Mouse (Mus musculus): Measurements from ENCODE around the gene Mrto4. TPM values are rescaled to one million over a fixed set of nuclear protein-coding genes. Genes with fewer than 3 reads are reported as not detected.
"Not testable (repeated sequence)": the region's sequence is repeated elsewhere in the genome, so short reads cannot be mapped to it uniquely, and the experiment has no call there.

Mrto4 gene
- 82.7 and 84.5 TPM in 2 replicates for polyA plus RNA-seq (2015; fragmentation: Nextera tagmentation; extraction: Ambion mirVana)

- Histone ChIP-seq H3K9me3 (ENCODE audit: control insufficient read depth, low read length) (no peaks in the 10 kb centered on the region), H3K4me3 (ENCODE audit: low read length) (peak within 1 kb of the TSS; percentile 86), H3K4me2 (ENCODE audit: low read length) (peak within 1 kb of the TSS; percentile 97), H3K36me3 (ENCODE audit: control insufficient read depth, insufficient read depth, low read length) (peaks cover 12% of the 10 kb centered on the region), H3K9ac (ENCODE audit: low read depth, low read length) (peak within 1 kb of the TSS; percentile 98), H3K27ac (ENCODE audit: low read depth, low read length) (peak within 1 kb of the TSS; percentile 98), H3K4me1 (ENCODE audit: control insufficient read depth, insufficient read depth, low read depth, low read length) (peaks cover 19% of the 10 kb centered on the region), H3K27me3 (replicated peaks; ENCODE audit: control insufficient read depth, insufficient read depth, low read length) (no peaks in the 10 kb centered on the region)
- peak; percentile 97 for ATAC-seq
- under 1% methylated on average over 60 of the region's 64 CpGs for WGBS
Observed at GRCm38 (mm10) chr4:139351931-139352711, at the start of gene Mrto4, which contains the start of the genes Emc1 and Ubr4. Gene Mrto4, minus strand, starts transcription at chr4:139352576. Gene Emc1, plus strand, starts transcription at chr4:139352587. Gene Ubr4, plus strand, starts transcription at chr4:139352609.

- Histone ChIP-seq H3K27ac (ENCODE audit: low read depth, low read length) (no peak overlapping the region), H3K9ac (ENCODE audit: low read depth, low read length) (no peak overlapping the region), H3K4me3 (ENCODE audit: low read length) (no peak overlapping the region), H3K9me3 (ENCODE audit: control insufficient read depth, low read length) (no peaks in the 10 kb centered on the region), H3K27me3 (replicated peaks; ENCODE audit: control insufficient read depth, insufficient read depth, low read length) (no peaks in the 10 kb centered on the region), H3K36me3 (ENCODE audit: control insufficient read depth, insufficient read depth, low read length) (peaks cover 48% of the 10 kb centered on the region), H3K4me2 (ENCODE audit: low read length) (no peak overlapping the region), H3K4me1 (ENCODE audit: control insufficient read depth, insufficient read depth, low read depth, low read length) (no peaks in the 10 kb centered on the region)
- no peak for ATAC-seq
- 86% methylated on average over 5 of the region's 5 CpGs for WGBS
Observed at GRCm38 (mm10) chr4:139400487-139400886, 48.1 kb upstream of the Mrto4 start.

GRCm38 (mm10) chr4:139395431-139395830, 43.1 kb upstream of the Mrto4 start:
- H3K9ac ChIP-seq (ENCODE audit: low read depth, low read length): no peak overlapping the region
- no peak overlapping the region for H3K4me2 ChIP-seq (ENCODE audit: low read length)
- peaks cover 69% of the 10 kb centered on the region for H3K36me3 ChIP-seq (ENCODE audit: control insufficient read depth, insufficient read depth, low read length)
- ATAC-seq: no peak
- H3K4me3 ChIP-seq (ENCODE audit: low read length): no peak overlapping the region
- H3K27ac ChIP-seq (ENCODE audit: low read depth, low read length): no peak overlapping the region
- no peaks in the 10 kb centered on the region for H3K27me3 ChIP-seq (replicated peaks; ENCODE audit: control insufficient read depth, insufficient read depth, low read length)
- H3K4me1 ChIP-seq (ENCODE audit: control insufficient read depth, insufficient read depth, low read depth, low read length): no peaks in the 10 kb centered on the region
- WGBS: 85% methylated on average over 2 of the region's 2 CpGs
- no peaks in the 10 kb centered on the region for H3K9me3 ChIP-seq (ENCODE audit: control insufficient read depth, low read length)

- H3K4me2 ChIP-seq (ENCODE audit: low read length): no peak overlapping the region
- H3K9me3 ChIP-seq (ENCODE audit: control insufficient read depth, low read length): no peaks in the 10 kb centered on the region
- no peaks in the 10 kb centered on the region for H3K27me3 ChIP-seq (replicated peaks; ENCODE audit: control insufficient read depth, insufficient read depth, low read length)
- ATAC-seq: no peak
- 91% methylated on average over 4 of the region's 4 CpGs for WGBS
- no peak overlapping the region for H3K27ac ChIP-seq (ENCODE audit: low read depth, low read length)
- H3K36me3 ChIP-seq (ENCODE audit: control insufficient read depth, insufficient read depth, low read length): peaks cover 33% of the 10 kb centered on the region
- H3K9ac ChIP-seq (ENCODE audit: low read depth, low read length): no peak overlapping the region
- no peaks in the 10 kb centered on the region for H3K4me1 ChIP-seq (ENCODE audit: control insufficient read depth, insufficient read depth, low read depth, low read length)
- H3K4me3 ChIP-seq (ENCODE audit: low read length): no peak overlapping the region
Observed at GRCm38 (mm10) chr4:139389557-139389956, 37.2 kb upstream of the Mrto4 start.

GRCm38 (mm10) chr4:139386869-139387319, 34.5 kb upstream of the Mrto4 start:
- no peak overlapping the region for H3K9ac ChIP-seq (ENCODE audit: low read depth, low read length)
- no peaks in the 10 kb centered on the region for H3K9me3 ChIP-seq (ENCODE audit: control insufficient read depth, low read length)
- peaks cover 6% of the 10 kb centered on the region for H3K4me1 ChIP-seq (ENCODE audit: control insufficient read depth, insufficient read depth, low read depth, low read length)
- H3K4me3 ChIP-seq (ENCODE audit: low read length): no peak overlapping the region
- H3K27ac ChIP-seq (ENCODE audit: low read depth, low read length): no peak overlapping the region
- H3K27me3 ChIP-seq (replicated peaks; ENCODE audit: control insufficient read depth, insufficient read depth, low read length): no peaks in the 10 kb centered on the region
- 61% methylated on average over 6 of the region's 6 CpGs for WGBS
- H3K36me3 ChIP-seq (ENCODE audit: control insufficient read depth, insufficient read depth, low read length): peaks cover 13% of the 10 kb centered on the region
- ATAC-seq: no peak
- no peak overlapping the region for H3K4me2 ChIP-seq (ENCODE audit: low read length)

GRCm38 (mm10) chr4:139385841-139386240, 33.5 kb upstream of the Mrto4 start:
- H3K4me2 ChIP-seq (ENCODE audit: low read length); H3K9me3 ChIP-seq (ENCODE audit: control insufficient read depth, low read length): not testable (repeated sequence)
- WGBS: 89% methylated on average over 5 of the region's 5 CpGs

GRCm38 (mm10) chr4:139382231-139382630, 29.9 kb upstream of the Mrto4 start:
- no peak for ATAC-seq
- Histone ChIP-seq H3K4me3 (ENCODE audit: low read length) (no peak overlapping the region), H3K9ac (ENCODE audit: low read depth, low read length) (no peak overlapping the region), H3K4me2 (ENCODE audit: low read length) (peak overlapping the region; percentile 84; the same call in 1 of the 2 replicates), H3K27ac (ENCODE audit: low read depth, low read length) (no peak overlapping the region), H3K9me3 (ENCODE audit: control insufficient read depth, low read length) (no peaks in the 10 kb centered on the region), H3K36me3 (ENCODE audit: control insufficient read depth, insufficient read depth, low read length) (no peaks in the 10 kb centered on the region; the same call in 1 of the 2 replicates), H3K27me3 (replicated peaks; ENCODE audit: control insufficient read depth, insufficient read depth, low read length) (no peaks in the 10 kb centered on the region), H3K4me1 (ENCODE audit: control insufficient read depth, insufficient read depth, low read depth, low read length) (peaks cover 18% of the 10 kb centered on the region)
- 82% methylated on average over 7 of the region's 7 CpGs for WGBS

More at GRCm38 (mm10) chr4:139385841-139386240, 33.5 kb upstream of the Mrto4 start:
- not testable (repeated sequence) for ATAC-seq; H3K9ac ChIP-seq (ENCODE audit: low read depth, low read length); H3K27me3 ChIP-seq (replicated peaks; ENCODE audit: control insufficient read depth, insufficient read depth, low read length); H3K36me3 ChIP-seq (ENCODE audit: control insufficient read depth, insufficient read depth, low read length); H3K4me3 ChIP-seq (ENCODE audit: low read length); H3K27ac ChIP-seq (ENCODE audit: low read depth, low read length)
- peaks cover 13% of the 10 kb centered on the region for H3K4me1 ChIP-seq (ENCODE audit: control insufficient read depth, insufficient read depth, low read depth, low read length)

- Histone ChIP-seq H3K4me1 (ENCODE audit: control insufficient read depth, insufficient read depth, low read depth, low read length) (peaks cover 18% of the 10 kb centered on the region), H3K27me3 (replicated peaks; ENCODE audit: control insufficient read depth, insufficient read depth, low read length) (no peaks in the 10 kb centered on the region), H3K4me3 (ENCODE audit: low read length) (peak overlapping the region; percentile 93), H3K4me2 (ENCODE audit: low read length) (peak overlapping the region; percentile 84), H3K27ac (ENCODE audit: low read depth, low read length) (no peak overlapping the region), H3K9me3 (ENCODE audit: control insufficient read depth, low read length) (no peaks in the 10 kb centered on the region), H3K36me3 (ENCODE audit: control insufficient read depth, insufficient read depth, low read length) (no peaks in the 10 kb centered on the region; the same call in 1 of the 2 replicates), H3K9ac (ENCODE audit: low read depth, low read length) (peak overlapping the region; percentile 93; the same call in 1 of the 2 replicates)
- no peak for ATAC-seq
- WGBS: 61% methylated on average over 4 of the region's 4 CpGs
Observed at GRCm38 (mm10) chr4:139381452-139381845, 29.1 kb upstream of the Mrto4 start.

- peaks cover 18% of the 10 kb centered on the region for H3K4me1 ChIP-seq (ENCODE audit: control insufficient read depth, insufficient read depth, low read depth, low read length)
- peak overlapping the region; percentile 84 for H3K4me2 ChIP-seq (ENCODE audit: low read length)
- peak overlapping the region; percentile 93 for H3K9ac ChIP-seq (ENCODE audit: low read depth, low read length)
- 3% methylated on average over 44 of the region's 44 CpGs for WGBS
- no peaks in the 10 kb centered on the region for H3K27me3 ChIP-seq (replicated peaks; ENCODE audit: control insufficient read depth, insufficient read depth, low read length)
- no peaks in the 10 kb centered on the region for H3K9me3 ChIP-seq (ENCODE audit: control insufficient read depth, low read length)
- ATAC-seq: no peak
- H3K27ac ChIP-seq (ENCODE audit: low read depth, low read length): peak overlapping the region; percentile 81
- peak overlapping the region; percentile 93 for H3K4me3 ChIP-seq (ENCODE audit: low read length)
- peaks cover under 1% of the 10 kb centered on the region for H3K36me3 ChIP-seq (ENCODE audit: control insufficient read depth, insufficient read depth, low read length)
Observed at GRCm38 (mm10) chr4:139380775-139381451, 28.5 kb upstream of the Mrto4 start.

Measured in hindbrain, embryonic 16.5 days (tissue).